Mouse (Mus musculus): ENCODE measurements around the gene Kcnn3.

- TF ChIP-seq TAL1 (IDR thresholded peaks at IDR 0.05; ENCODE audit: low read length): no peak
- no peak for TF ChIP-seq GATA1 (IDR thresholded peaks at IDR 0.05; ENCODE audit: low read length)
Measured at GRCm38 (mm10) chr3:89598361-89598760, 78.4 kb downstream of the Kcnn3 start.

Measured in erythroblast, embryonic 14.5 days (primary cell).